Mouse (Mus musculus) lung, postnatal 0 days (tissue): ENCODE results near the gene Cdc42ep5. TPM values are rescaled to one million over a fixed set of nuclear protein-coding genes. Genes with fewer than 3 reads are reported as not detected.
A peak's percentile ranks its signal among the peaks of the same experiment; 100 is the strongest.

Experiments used
- ATAC-seq: fragments of 200-750 bp; cut with Nextera tagmentation; 2 replicates; pipeline ENCODE4 v1.8.0; 2017; ENCODE audit warnings: moderate library complexity
- DNase-seq: peaks from one replicate; pipeline ENCODE4 v3.0.0-alpha.2; 2016; ENCODE audit warnings: low spot score
- H3K27ac ChIP-seq: fragments of 300-500 bp; sonication (generic); 2 replicates; pipeline ENCODE4 v1.5.1; 2014; ENCODE audit warnings: antibody characterized with exemption, mild to moderate bottlenecking, low read length, mixed read lengths
- H3K27me3 ChIP-seq: fragments of 300-500 bp; sonication (generic); replicated peaks from 2 replicates; pipeline ENCODE4 v1.6.1; 2014; ENCODE audit warnings: low read length, mixed read lengths; ENCODE audit not compliant: insufficient read depth
- H3K36me3 ChIP-seq: fragments of 300-500 bp; sonication (generic); 2 replicates; pipeline ENCODE4 v1.6.1; 2014; ENCODE audit warnings: low read length, mixed read lengths; ENCODE audit not compliant: insufficient read depth
- H3K4me1 ChIP-seq: fragments of 300-500 bp; sonication (generic); 2 replicates; pipeline ENCODE4 v1.6.1; 2014; ENCODE audit warnings: antibody characterized with exemption, low read depth, low read length, mixed read lengths; ENCODE audit not compliant: insufficient read depth
- H3K4me2 ChIP-seq: fragments of 300-500 bp; sonication (generic); replicated peaks from 2 replicates; pipeline ENCODE4 v1.6.1; 2014; ENCODE audit warnings: low read depth, mild to moderate bottlenecking, low read length, moderate library complexity, mixed read lengths
- H3K4me3 ChIP-seq: fragments of 300-500 bp; sonication (generic); 2 replicates; pipeline ENCODE4 v1.5.1; 2014; ENCODE audit warnings: low read depth, low read length
- H3K9ac ChIP-seq: fragments of 300-500 bp; sonication (generic); replicated peaks from 2 replicates; pipeline ENCODE4 v1.6.1; 2014; ENCODE audit warnings: low read depth, mild to moderate bottlenecking
- H3K9me3 ChIP-seq: fragments of 300-500 bp; sonication (generic); 2 replicates; pipeline ENCODE4 v1.6.1; 2016; ENCODE audit warnings: low read length, mixed read lengths
- CTCF ChIP-seq: IDR thresholded peaks from 2 replicates; pipeline ENCODE4 v1.5.1; 2016; ENCODE audit warnings: antibody characterized with exemption, mild to moderate bottlenecking
- EP300 ChIP-seq: IDR thresholded peaks from 2 replicates; pipeline ENCODE4 v1.6.1; 2016; ENCODE audit warnings: antibody characterized with exemption, mild to moderate bottlenecking, control low read depth
- WGBS: fragments of 180-500 bp; shearing (Covaris S2); extraction: QIAGEN DNeasy Blood & Tissue Kit; methylation state at CpG from one replicate; pipeline ENCODE4 v1.1.7; 2014; 5-methylcytosine and 5-hydroxymethylcytosine counted together
- polyA plus RNA-seq: library from polyadenylated mRNA; unstranded; fragments of >200 nt; fragmentation: Nextera tagmentation; extraction: Ambion mirVana; gene quantifications from 2 replicates; pipeline ENCODE4 v1.2.1, GENCODE M21; 2015

Cdc42ep5 gene
- polyA plus RNA-seq, 1 experiment from 2014 or later, result 46.7 TPM

DNA sequence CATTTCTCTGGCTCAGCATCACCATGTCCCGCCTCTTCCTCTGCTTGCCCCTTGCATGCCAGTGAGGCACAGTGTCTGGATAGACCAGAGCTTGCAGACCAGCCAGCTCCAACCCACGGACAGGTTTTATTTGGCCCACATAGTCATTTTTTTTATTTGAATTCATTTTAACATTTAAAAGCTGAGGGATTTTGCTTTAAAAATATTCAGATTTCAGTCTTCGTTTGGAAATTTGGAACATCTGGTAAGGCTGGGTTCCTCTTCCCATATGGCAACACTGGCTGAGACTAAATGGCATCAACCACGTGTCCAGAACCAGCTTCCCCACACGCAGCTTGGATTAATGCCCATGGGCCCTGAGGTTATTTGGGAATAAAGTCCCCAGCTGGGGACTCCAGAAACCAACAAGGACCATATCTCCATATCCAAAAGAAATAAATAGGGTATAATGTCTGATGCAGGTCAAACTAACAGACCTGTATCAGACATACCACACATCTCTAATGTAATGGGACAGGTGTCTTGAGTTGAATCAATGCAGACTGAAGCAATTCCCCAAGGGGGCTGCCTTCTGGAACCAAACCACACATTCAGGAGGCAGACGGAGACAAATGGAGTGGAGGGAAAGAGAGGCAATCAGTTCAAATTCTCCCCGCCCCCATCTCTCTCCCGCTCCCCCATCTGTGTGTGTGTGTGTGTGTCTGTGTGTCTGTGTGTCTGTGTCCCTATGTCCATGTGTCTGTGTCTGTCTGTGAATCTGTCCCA, 47.4 kb downstream of the Cdc42ep5 start:
- Histone ChIP-seq H3K27me3 (peaks cover 11% of the 10 kb centered on the region; the same call in 1 of the 2 replicates), H3K4me2 (no peak overlapping the region), H3K36me3 (no peaks in the 10 kb centered on the region), H3K4me1 (no peaks in the 10 kb centered on the region), H3K9me3 (no peaks in the 10 kb centered on the region), H3K4me3 (no peak overlapping the region), H3K27ac (no peak overlapping the region), H3K9ac (no peak overlapping the region)
- 62% methylated on average over 8 of the region's 8 CpGs for WGBS
- no peak for TF ChIP-seq CTCF
- no peak for TF ChIP-seq EP300
- DNase-seq (no peak), ATAC-seq (no peak)

DNA sequence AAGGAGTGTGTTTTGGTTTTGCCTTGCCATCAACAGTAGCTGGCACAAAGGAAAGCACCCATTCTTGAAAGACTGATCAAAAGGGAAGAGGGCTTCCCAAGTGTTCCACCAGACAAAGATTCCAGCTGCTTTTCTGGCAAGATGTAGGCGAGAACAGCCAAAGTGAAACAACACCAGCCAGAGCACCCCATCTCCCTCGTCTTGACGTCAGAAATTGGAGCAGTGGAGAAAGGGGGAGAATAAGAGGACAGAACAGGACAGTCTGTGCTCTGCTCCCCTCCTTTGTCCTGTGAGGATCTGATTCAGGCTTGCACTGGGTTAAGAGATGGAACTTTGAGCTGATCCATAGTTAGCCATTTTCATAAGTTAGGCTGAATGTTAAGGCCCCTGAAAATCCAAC, 52.9 kb downstream of the Cdc42ep5 start:
- no peak for ATAC-seq
- H3K27me3 ChIP-seq, result no peaks in the 10 kb centered on the region

DNA sequence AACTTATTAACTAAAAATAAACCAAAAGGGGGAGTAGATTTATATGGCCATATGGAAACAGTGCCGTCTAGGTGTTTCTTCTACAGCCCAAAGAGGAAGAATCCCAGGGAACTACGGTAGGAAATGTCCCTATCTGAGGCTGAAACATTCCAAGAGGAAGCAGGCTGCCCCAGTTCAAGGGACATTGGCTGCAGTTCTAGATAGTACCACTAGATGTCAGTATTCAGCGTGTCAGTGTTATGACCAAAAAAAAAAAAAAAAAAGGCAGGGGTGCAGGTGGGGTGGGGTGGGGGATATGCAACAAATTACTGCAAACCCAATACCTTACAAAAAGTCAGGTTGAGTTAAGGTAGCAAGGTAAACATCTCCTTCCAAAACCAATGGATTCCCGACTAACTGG, 61.2 kb downstream of the Cdc42ep5 start:
- Histone ChIP-seq H3K4me1 (no peaks in the 10 kb centered on the region), H3K27ac (no peak overlapping the region), H3K9ac (no peak overlapping the region), H3K4me3 (no peak overlapping the region), H3K36me3 (no peaks in the 10 kb centered on the region), H3K27me3 (no peaks in the 10 kb centered on the region), H3K4me2 (no peak overlapping the region), H3K9me3 (no peaks in the 10 kb centered on the region)
- WGBS, result 13% methylated on average over 4 of the region's 4 CpGs
- ATAC-seq (no peak), DNase-seq (peak; percentile 46)
- TF ChIP-seq EP300 (no peak), CTCF (peak; percentile 74)

More for the DNA sequence above, 52.9 kb downstream of the Cdc42ep5 start:
- no peak for TF ChIP-seq EP300
- Histone ChIP-seq H3K36me3 (no peaks in the 10 kb centered on the region), H3K9me3 (no peaks in the 10 kb centered on the region), H3K27ac (no peak overlapping the region), H3K4me2 (no peak overlapping the region), H3K9ac (no peak overlapping the region), H3K4me3 (no peak overlapping the region), H3K4me1 (no peaks in the 10 kb centered on the region)
- no peak for DNase-seq
- 53% methylated on average over 3 of the region's 3 CpGs for WGBS

Other genes with a start within 250 kb of the Cdc42ep5 start
- gene Lilra6, start 249.4 kb downstream of the Cdc42ep5 start, polyA plus RNA-seq, result 1.2 and 1.6 TPM in 2 replicates
- 2.1 and 2.2 TPM in 2 replicates for gene Lair1, start 101.7 kb downstream of the Cdc42ep5 start, polyA plus RNA-seq
- gene Ttyh1, start 45.5 kb downstream of the Cdc42ep5 start, polyA plus RNA-seq, result 1.1 and 1.2 TPM in 2 replicates
- 28.0 and 29.6 TPM in 2 replicates for gene Leng8, start 27.8 kb downstream of the Cdc42ep5 start, polyA plus RNA-seq
- gene Leng9, start 14.5 kb downstream of the Cdc42ep5 start, polyA plus RNA-seq, result 7.6 and 7.7 TPM in 2 replicates
- 1.1 and 1.5 TPM in 2 replicates for gene Lilra5, start 72.9 kb upstream of the Cdc42ep5 start, polyA plus RNA-seq
- 0.12 and 0.16 TPM in 2 replicates for gene Ncr1, start 172.9 kb upstream of the Cdc42ep5 start, polyA plus RNA-seq
- gene Gp6, start 232.9 kb upstream of the Cdc42ep5 start, polyA plus RNA-seq, result 0.54 and 0.57 TPM in 2 replicates